In genomic region chr14:52325890-52326289, GRCm38 (mm10) we compare ENCODE assay signal across 12 mouse cellular contexts. TPM values are rescaled to one million over a fixed set of nuclear protein-coding genes. Genes with fewer than 3 reads are reported as not detected.
A peak's percentile ranks its signal among the peaks of the same experiment; 100 is the strongest.
DNase-seq lines count a peak whose midpoint lies in the region; ATAC-seq and TF ChIP-seq lines count a peak whose summit lies in the region.
"Had no signal": no experiment of that assay in that cellular context is flagged by ENCODE, and none has a peak within 500 bp of the region (broad histone marks: within the 10 kb centered on the region; RNA-seq: fewer than 3 reads in every experiment).

No protein-coding gene starts in this region.

- 0 out of 2 replicates have a peak, but pooled peaks have one; percentile 33 for ATAC-seq in intestine, postnatal 0 days
- ATAC-seq in intestine, embryonic 15.5 days = no peak
- ATAC-seq in forebrain, embryonic 14.5 days = peak; percentile 45; the same call in 1 of the 2 replicates
- 0 out of 2 replicates have a peak, but pooled peaks have one; percentile 13 for ATAC-seq in midbrain, embryonic 13.5 days
- ATAC-seq in erythroid progenitor cell, adult 5-6 weeks (replicated peaks; ENCODE audit: low FRiP score, poor library complexity, severe bottlenecking) = no peak

- peaks cover 44% of the 10 kb centered on the region; the same call in 1 of the 2 replicates for H3K27me3 ChIP-seq in intestine, postnatal 0 days (replicated peaks; ENCODE audit: control insufficient read depth, insufficient read depth, low read length)
- peaks cover 27% of the 10 kb centered on the region for H3K27me3 ChIP-seq in intestine, embryonic 15.5 days (replicated peaks)
- H3K27me3 ChIP-seq in forebrain, embryonic 14.5 days (replicated peaks; ENCODE audit: control insufficient read depth, insufficient read depth, low read length) = no peaks in the 10 kb centered on the region
- no peaks in the 10 kb centered on the region for H3K27me3 ChIP-seq in midbrain, embryonic 13.5 days

- no peak overlapping the region for H3K9ac ChIP-seq in intestine, postnatal 0 days (ENCODE audit: low read depth, low read length)
- H3K9ac ChIP-seq in intestine, embryonic 15.5 days = no peak overlapping the region
- peak overlapping the region; percentile 38; the same call in 1 of the 2 replicates for H3K9ac ChIP-seq in forebrain, embryonic 14.5 days (ENCODE audit: low read length)
- peak overlapping the region; percentile 69 for H3K9ac ChIP-seq in midbrain, embryonic 13.5 days (replicated peaks)
- H3K9ac ChIP-seq: liver, embryonic 13.5 days had no signal

- no peaks in the 10 kb centered on the region for H3K36me3 ChIP-seq in intestine, postnatal 0 days (ENCODE audit: control insufficient read depth, insufficient read depth)
- H3K36me3 ChIP-seq in intestine, embryonic 15.5 days = no peaks in the 10 kb centered on the region
- H3K36me3 ChIP-seq in forebrain, embryonic 14.5 days (ENCODE audit: control insufficient read depth, insufficient read depth, low read length) = no peaks in the 10 kb centered on the region
- H3K36me3 ChIP-seq in midbrain, embryonic 13.5 days = no peaks in the 10 kb centered on the region
- H3K36me3 ChIP-seq: liver, embryonic 13.5 days had no signal

- no peak overlapping the region for H3K27ac ChIP-seq in intestine, postnatal 0 days (ENCODE audit: low read depth, low read length)
- H3K27ac ChIP-seq in intestine, embryonic 15.5 days = no peak overlapping the region
- H3K27ac ChIP-seq in forebrain, embryonic 14.5 days (ENCODE audit: low read depth, low read length) = no peak overlapping the region
- H3K27ac ChIP-seq in midbrain, embryonic 13.5 days = 0 out of 2 replicates have a peak overlapping the region, but pooled peaks have one; percentile 17
- H3K27ac ChIP-seq: liver, embryonic 13.5 days had no signal

- no peak overlapping the region for H3K4me2 ChIP-seq in intestine, postnatal 0 days (replicated peaks; ENCODE audit: low read depth)
- no peak overlapping the region for H3K4me2 ChIP-seq in intestine, embryonic 15.5 days (replicated peaks)
- H3K4me2 ChIP-seq in forebrain, embryonic 14.5 days (ENCODE audit: low read length) = peak overlapping the region; percentile 81
- H3K4me2 ChIP-seq in midbrain, embryonic 13.5 days (replicated peaks) = peak overlapping the region; percentile 85
- H3K4me2 ChIP-seq: liver, embryonic 13.5 days had no signal

- H3K4me1 ChIP-seq in intestine, postnatal 0 days (replicated peaks; ENCODE audit: control insufficient read depth, insufficient read depth, low read length) = no peaks in the 10 kb centered on the region
- H3K4me1 ChIP-seq in intestine, embryonic 15.5 days (replicated peaks) = peaks cover 5% of the 10 kb centered on the region; the same call in 1 of the 2 replicates
- H3K4me1 ChIP-seq in forebrain, embryonic 14.5 days (ENCODE audit: control insufficient read depth, insufficient read depth, low read length) = peaks cover 10% of the 10 kb centered on the region
- H3K4me1 ChIP-seq in midbrain, embryonic 13.5 days (replicated peaks) = peaks cover 45% of the 10 kb centered on the region
- H3K4me1 ChIP-seq: liver, embryonic 13.5 days had no signal

- TF ChIP-seq CTCF in intestine, postnatal 0 days (IDR thresholded peaks at IDR 0.05; ENCODE audit: low read depth) = peak; percentile 54

- DNase-seq in ES-CJ7 (ENCODE audit: low read depth, low spot score) = peak; percentile 68
- DNase-seq in forebrain, embryonic 14.5 days (ENCODE audit: low spot score) = peak; percentile 58
- no peak for DNase-seq in gastrocnemius, postnatal 10 days
- DNase-seq in adrenal gland, postnatal 14 days = no peak
- DNase-seq: B cell, adult 2 months; heart, adult 18-20 months; kidney, adult 9 months; liver, embryonic 13.5 days had no signal

- no peak overlapping the region for H3K4me3 ChIP-seq in intestine, postnatal 0 days (ENCODE audit: low read depth, low read length)
- H3K4me3 ChIP-seq in intestine, embryonic 15.5 days (replicated peaks) = no peak overlapping the region
- peak overlapping the region; percentile 8; the same call in 1 of the 2 replicates for H3K4me3 ChIP-seq in forebrain, embryonic 14.5 days (ENCODE audit: low read depth, low read length)
- H3K4me3 ChIP-seq in midbrain, embryonic 13.5 days (replicated peaks) = peak overlapping the region; percentile 52
- H3K4me3 ChIP-seq: liver, embryonic 13.5 days had no signal

- no peaks in the 10 kb centered on the region for H3K9me3 ChIP-seq in intestine, postnatal 0 days (ENCODE audit: control insufficient read depth)
- H3K9me3 ChIP-seq in intestine, embryonic 15.5 days = no peaks in the 10 kb centered on the region
- no peaks in the 10 kb centered on the region for H3K9me3 ChIP-seq in forebrain, embryonic 14.5 days (replicated peaks; ENCODE audit: control insufficient read depth, low read length)
- no peaks in the 10 kb centered on the region for H3K9me3 ChIP-seq in midbrain, embryonic 13.5 days
- H3K9me3 ChIP-seq: liver, embryonic 13.5 days had no signal

- WGBS in intestine, postnatal 0 days = 18% methylated on average over 4 of the region's 4 CpGs
- 16% methylated on average over 4 of the region's 4 CpGs for WGBS in intestine, embryonic 15.5 days
- 3% methylated on average over 4 of the region's 4 CpGs for WGBS in forebrain, embryonic 14.5 days
- 0% methylated on average over 4 of the region's 4 CpGs for WGBS in midbrain, embryonic 13.5 days

RNA-seq across cellular contexts. Expression of gene Sall2, which starts 2.7 kb away (rescaled TPM):
- polyA plus RNA-seq in intestine, postnatal 0 days (2015; fragmentation: Nextera tagmentation; extraction: Ambion mirVana) = 2.4 and 2.7 TPM in 2 replicates
- polyA plus RNA-seq in intestine, embryonic 15.5 days (2015; fragmentation: Nextera tagmentation; extraction: Ambion mirVana) = 9.2 and 10.2 TPM in 2 replicates
- 25.1 and 30.1 TPM in 2 replicates for polyA plus RNA-seq in forebrain, embryonic 14.5 days (2014; fragmentation: Nextera tagmentation; extraction: Ambion mirVana)
- polyA plus RNA-seq in midbrain, embryonic 13.5 days (2015; fragmentation: Nextera tagmentation; extraction: Ambion mirVana) = 56.6 and 56.9 TPM in 2 replicates
- 1 to 10 TPM; 3.1 to 5.0 TPM for total RNA-seq in gastrocnemius, postnatal 10 days (2021)
- 1.1 TPM in 1 of 2 replicates, not detected in the other for total RNA-seq in erythroid progenitor cell, adult 5-6 weeks (2015; ENCODE audit: low replicate concordance)
- total RNA-seq in erythroid progenitor cell, adult 5-6 weeks (2017; ENCODE audit: low replicate concordance) = 0.13 and 0.30 TPM in 2 replicates
- total RNA-seq in adrenal gland, postnatal 14 days (2021) = 7.3 and 9.6 TPM in 2 replicates

RNA-seq across cellular contexts. Expression of gene Mettl3, which starts 21.0 kb away (rescaled TPM):
- polyA plus RNA-seq in intestine, postnatal 0 days (2015; fragmentation: Nextera tagmentation; extraction: Ambion mirVana) = 9.2 and 11.8 TPM in 2 replicates
- polyA plus RNA-seq in intestine, embryonic 15.5 days (2015; fragmentation: Nextera tagmentation; extraction: Ambion mirVana) = 37.6 and 41.1 TPM in 2 replicates
- 42.4 and 46.9 TPM in 2 replicates for polyA plus RNA-seq in forebrain, embryonic 14.5 days (2014; fragmentation: Nextera tagmentation; extraction: Ambion mirVana)
- 50.4 and 57.8 TPM in 2 replicates for polyA plus RNA-seq in midbrain, embryonic 13.5 days (2015; fragmentation: Nextera tagmentation; extraction: Ambion mirVana)
- total RNA-seq in gastrocnemius, postnatal 10 days (2021) = 10 to 100 TPM; 16.3 to 17.3 TPM
- 12.2 and 24.9 TPM in 2 replicates for total RNA-seq in erythroid progenitor cell, adult 5-6 weeks (2015; ENCODE audit: low replicate concordance)
- total RNA-seq in erythroid progenitor cell, adult 5-6 weeks (2017; ENCODE audit: low replicate concordance) = 22.7 and 38.7 TPM in 2 replicates
- total RNA-seq in adrenal gland, postnatal 14 days (2021) = 31.4 and 41.7 TPM in 2 replicates

RNA-seq across cellular contexts. Expression of gene Olfr1513, which starts 30.3 kb away (rescaled TPM):
- not detected in 2 replicates for polyA plus RNA-seq in intestine, postnatal 0 days (2015; fragmentation: Nextera tagmentation; extraction: Ambion mirVana)
- polyA plus RNA-seq in intestine, embryonic 15.5 days (2015; fragmentation: Nextera tagmentation; extraction: Ambion mirVana) = not detected in 2 replicates
- polyA plus RNA-seq in forebrain, embryonic 14.5 days (2014; fragmentation: Nextera tagmentation; extraction: Ambion mirVana) = not detected in 2 replicates
- not detected in 2 replicates for polyA plus RNA-seq in midbrain, embryonic 13.5 days (2015; fragmentation: Nextera tagmentation; extraction: Ambion mirVana)
- not detected for total RNA-seq in gastrocnemius, postnatal 10 days (2021)
- not detected in 2 replicates for total RNA-seq in erythroid progenitor cell, adult 5-6 weeks (2015; ENCODE audit: low replicate concordance)
- not detected in 2 replicates for total RNA-seq in erythroid progenitor cell, adult 5-6 weeks (2017; ENCODE audit: low replicate concordance)
- not detected in 2 replicates for total RNA-seq in adrenal gland, postnatal 14 days (2021)
- total RNA-seq: heart, adult 18-20 months had no signal
- polyA plus RNA-seq: liver, embryonic 13.5 days had no signal

RNA-seq across cellular contexts. Expression of gene Rab2b, which starts 46.5 kb away (rescaled TPM):
- 6.8 and 7.8 TPM in 2 replicates for polyA plus RNA-seq in intestine, postnatal 0 days (2015; fragmentation: Nextera tagmentation; extraction: Ambion mirVana)
- polyA plus RNA-seq in intestine, embryonic 15.5 days (2015; fragmentation: Nextera tagmentation; extraction: Ambion mirVana) = 13.7 and 16.0 TPM in 2 replicates
- polyA plus RNA-seq in forebrain, embryonic 14.5 days (2014; fragmentation: Nextera tagmentation; extraction: Ambion mirVana) = 40.2 and 40.3 TPM in 2 replicates
- polyA plus RNA-seq in midbrain, embryonic 13.5 days (2015; fragmentation: Nextera tagmentation; extraction: Ambion mirVana) = 60.6 and 63.4 TPM in 2 replicates
- total RNA-seq in gastrocnemius, postnatal 10 days (2021) = 1 to 10 TPM; 7.1 to 8.3 TPM
- total RNA-seq in erythroid progenitor cell, adult 5-6 weeks (2015; ENCODE audit: low replicate concordance) = 5.4 and 6.3 TPM in 2 replicates
- 2.7 and 9.2 TPM in 2 replicates for total RNA-seq in erythroid progenitor cell, adult 5-6 weeks (2017; ENCODE audit: low replicate concordance)
- 30.2 and 32.2 TPM in 2 replicates for total RNA-seq in adrenal gland, postnatal 14 days (2021)

RNA-seq across cellular contexts. Expression of gene Tox4, which starts 46.9 kb away (rescaled TPM):
- 20.8 and 21.7 TPM in 2 replicates for polyA plus RNA-seq in intestine, postnatal 0 days (2015; fragmentation: Nextera tagmentation; extraction: Ambion mirVana)
- 36.0 and 36.1 TPM in 2 replicates for polyA plus RNA-seq in intestine, embryonic 15.5 days (2015; fragmentation: Nextera tagmentation; extraction: Ambion mirVana)
- 55.2 and 55.7 TPM in 2 replicates for polyA plus RNA-seq in forebrain, embryonic 14.5 days (2014; fragmentation: Nextera tagmentation; extraction: Ambion mirVana)
- 55.5 and 60.8 TPM in 2 replicates for polyA plus RNA-seq in midbrain, embryonic 13.5 days (2015; fragmentation: Nextera tagmentation; extraction: Ambion mirVana)
- 10 to 100 TPM; 31.3 to 33.8 TPM for total RNA-seq in gastrocnemius, postnatal 10 days (2021)
- 14.7 and 27.0 TPM in 2 replicates for total RNA-seq in erythroid progenitor cell, adult 5-6 weeks (2015; ENCODE audit: low replicate concordance)
- 20.1 and 20.3 TPM in 2 replicates for total RNA-seq in erythroid progenitor cell, adult 5-6 weeks (2017; ENCODE audit: low replicate concordance)
- total RNA-seq in adrenal gland, postnatal 14 days (2021) = 42.7 and 46.9 TPM in 2 replicates

Comparison
In these comparisons a context has a peak if more than half of its experiments do, and no peak if none do; other contexts are left out.
1. ATAC-seq: peak in intestine, postnatal 0 days (single experiment), forebrain, embryonic 14.5 days (single experiment) and midbrain, embryonic 13.5 days (single experiment); none in intestine, embryonic 15.5 days (single experiment) and erythroid progenitor cell, adult 5-6 weeks (single experiment).
2. H3K4me2 ChIP-seq: peak in forebrain, embryonic 14.5 days (single experiment) and midbrain, embryonic 13.5 days (single experiment); none in intestine, postnatal 0 days (single experiment) and intestine, embryonic 15.5 days (single experiment).
3. H3K4me3 ChIP-seq: peak in forebrain, embryonic 14.5 days (single experiment) and midbrain, embryonic 13.5 days (single experiment); none in intestine, postnatal 0 days (single experiment) and intestine, embryonic 15.5 days (single experiment).
4. H3K9ac ChIP-seq: peak in forebrain, embryonic 14.5 days (single experiment) and midbrain, embryonic 13.5 days (single experiment); none in intestine, postnatal 0 days (single experiment) and intestine, embryonic 15.5 days (single experiment).
5. DNase-seq: peak in ES-CJ7 (single experiment) and forebrain, embryonic 14.5 days (single experiment); none in gastrocnemius, postnatal 10 days (single experiment) and adrenal gland, postnatal 14 days (single experiment).